Mouse (Mus musculus): ENCODE results near the gene Mical1. TPM values are rescaled to one million over a fixed set of nuclear protein-coding genes. Genes with fewer than 3 reads are reported as not detected.

Mical1 gene
- polyA plus RNA-seq, 1 experiment from 2014 or later = 31.1 TPM

DNA sequence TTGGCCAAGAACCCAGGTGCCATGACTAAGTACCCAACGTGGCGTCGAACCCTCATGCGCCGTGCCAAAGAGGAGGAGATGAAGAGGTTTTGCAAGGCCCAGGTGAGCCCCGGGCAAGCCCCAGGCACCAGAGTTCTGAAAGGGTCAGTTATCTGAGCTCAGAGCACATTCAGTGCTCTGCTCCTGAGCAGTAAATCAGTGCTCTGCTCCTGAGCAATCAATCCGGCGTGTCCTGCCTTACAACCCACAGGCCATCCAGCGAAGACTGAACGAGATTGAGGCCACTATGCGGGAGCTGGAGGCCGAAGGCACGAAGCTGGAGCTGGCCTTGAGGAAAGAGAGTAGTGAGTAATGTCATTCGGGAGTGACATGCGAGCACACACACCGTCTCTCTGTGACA is 9.7 kb downstream of the Mical1 start:
- H3K36me3 ChIP-seq (ENCODE audit: control insufficient read depth, insufficient read depth, low read length) = peaks cover 39% of the 10 kb centered on the region
- H3K4me2 ChIP-seq = no peak overlapping the region
- no peaks in the 10 kb centered on the region for H3K9me3 ChIP-seq (replicated peaks; ENCODE audit: control insufficient read depth, low read length)
- H3K27ac ChIP-seq (ENCODE audit: low read depth, low read length) = no peak overlapping the region
- no peak overlapping the region for H3K4me3 ChIP-seq (ENCODE audit: low read depth, low read length)
- 90% methylated on average over 16 of the region's 16 CpGs for WGBS (ENCODE audit: insufficient replicate concordance)
- no peak overlapping the region for H3K9ac ChIP-seq (ENCODE audit: low read depth, low read length)
- ATAC-seq (replicated peaks; ENCODE audit: insufficient number of reproducible peaks, low FRiP score, low TSS enrichment) = no peak
- H3K4me1 ChIP-seq (ENCODE audit: control insufficient read depth, insufficient read depth, low read length) = peaks cover 17% of the 10 kb centered on the region
- H3K27me3 ChIP-seq (ENCODE audit: control insufficient read depth, insufficient read depth, low read length) = no peaks in the 10 kb centered on the region

DNA sequence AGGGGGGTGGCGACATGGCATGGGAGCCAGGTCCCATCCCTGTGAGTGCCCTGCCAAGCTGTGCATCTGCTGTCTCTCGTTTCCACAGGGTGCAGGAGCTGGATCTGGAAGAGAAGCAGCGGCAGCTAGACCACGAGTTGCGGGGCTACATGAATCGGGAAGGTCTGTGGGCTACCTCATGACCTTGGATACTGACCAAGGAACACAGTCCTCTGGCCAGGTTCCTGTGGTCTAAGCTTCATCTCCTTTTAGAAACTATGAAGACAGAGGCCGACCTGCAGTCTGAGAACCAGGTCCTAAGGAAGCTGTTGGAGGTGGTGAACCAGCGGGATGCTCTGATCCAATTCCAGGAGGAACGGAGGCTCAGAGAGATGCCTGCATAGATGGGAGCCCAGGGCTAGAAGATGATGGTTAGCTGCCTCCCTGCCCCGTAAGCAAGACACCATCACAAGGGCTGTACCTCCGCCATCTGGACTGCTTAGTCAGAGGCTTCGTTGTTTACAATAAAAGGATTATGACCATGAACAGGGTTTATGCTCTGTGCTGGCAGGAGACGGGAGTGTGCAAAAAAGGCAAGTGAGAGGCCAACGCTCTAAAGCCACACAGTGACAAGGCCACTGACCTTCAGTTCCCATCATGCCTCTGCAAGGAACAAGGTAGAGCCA is 10.5 kb downstream of the Mical1 start:
- Histone ChIP-seq H3K4me1 (ENCODE audit: control insufficient read depth, insufficient read depth, low read length) (peaks cover 10% of the 10 kb centered on the region), H3K27ac (ENCODE audit: low read depth, low read length) (no peak overlapping the region), H3K4me2 (no peak overlapping the region), H3K4me3 (ENCODE audit: low read depth, low read length) (no peak overlapping the region), H3K9ac (ENCODE audit: low read depth, low read length) (no peak overlapping the region), H3K27me3 (ENCODE audit: control insufficient read depth, insufficient read depth, low read length) (no peaks in the 10 kb centered on the region), H3K36me3 (ENCODE audit: control insufficient read depth, insufficient read depth, low read length) (peaks cover 39% of the 10 kb centered on the region), H3K9me3 (replicated peaks; ENCODE audit: control insufficient read depth, low read length) (no peaks in the 10 kb centered on the region)
- WGBS (ENCODE audit: insufficient replicate concordance) = 88% methylated on average over 14 of the region's 14 CpGs
- ATAC-seq (replicated peaks; ENCODE audit: insufficient number of reproducible peaks, low FRiP score, low TSS enrichment) = no peak

DNA sequence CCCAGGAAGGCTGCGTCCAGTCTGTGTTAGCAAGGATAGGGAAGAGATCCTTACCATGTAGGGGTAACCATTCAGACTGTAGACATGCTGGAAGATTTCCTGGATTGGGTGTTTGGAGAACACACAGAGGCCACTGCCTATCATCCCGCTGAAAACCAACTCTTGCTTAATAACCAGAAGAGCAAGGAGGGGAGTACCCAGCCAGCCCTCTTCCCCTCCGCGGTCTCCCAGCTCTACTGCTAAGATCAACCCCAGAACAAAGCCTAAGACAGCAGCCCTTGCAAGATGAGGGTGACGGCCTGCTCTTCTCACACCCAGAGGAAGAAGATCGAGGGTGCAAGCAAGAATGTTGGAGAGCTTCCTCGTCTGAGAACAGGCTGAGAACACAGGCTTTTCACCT is 12.8 kb downstream of the Mical1 start:
- Histone ChIP-seq H3K9ac (ENCODE audit: low read depth, low read length) (peak overlapping the region; percentile 75; the same call in 1 of the 2 replicates), H3K9me3 (replicated peaks; ENCODE audit: control insufficient read depth, low read length) (no peaks in the 10 kb centered on the region), H3K4me3 (ENCODE audit: low read depth, low read length) (peak overlapping the region; percentile 56), H3K4me1 (ENCODE audit: control insufficient read depth, insufficient read depth, low read length) (peaks cover 9% of the 10 kb centered on the region), H3K27ac (ENCODE audit: low read depth, low read length) (no peak overlapping the region), H3K36me3 (ENCODE audit: control insufficient read depth, insufficient read depth, low read length) (peaks cover 30% of the 10 kb centered on the region), H3K4me2 (peak overlapping the region; percentile 81), H3K27me3 (ENCODE audit: control insufficient read depth, insufficient read depth, low read length) (no peaks in the 10 kb centered on the region)
- WGBS (ENCODE audit: insufficient replicate concordance) = 49% methylated on average over 7 of the region's 7 CpGs
- ATAC-seq (replicated peaks; ENCODE audit: insufficient number of reproducible peaks, low FRiP score, low TSS enrichment) = no peak

DNA sequence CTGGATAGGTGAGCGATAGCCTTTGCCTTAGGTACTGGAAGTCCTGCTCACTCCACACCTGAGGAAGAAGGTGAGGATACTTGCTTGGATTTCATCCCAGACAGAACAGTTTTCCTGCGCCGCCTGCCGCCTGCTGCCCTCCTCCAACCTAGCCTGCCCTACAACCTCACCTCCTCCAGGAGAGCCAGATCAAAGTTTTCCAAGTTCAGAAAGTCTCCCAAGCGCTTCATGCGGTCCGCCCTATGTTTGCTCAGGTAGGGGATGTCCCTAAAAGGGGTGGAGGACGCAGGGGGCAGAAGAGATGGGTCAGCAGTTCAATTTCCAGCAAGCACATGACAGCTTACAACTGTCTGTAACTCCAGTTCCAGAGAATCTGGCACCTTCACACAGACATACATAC is 13.2 kb downstream of the Mical1 start:
- Histone ChIP-seq H3K36me3 (ENCODE audit: control insufficient read depth, insufficient read depth, low read length) (peaks cover 26% of the 10 kb centered on the region), H3K4me3 (ENCODE audit: low read depth, low read length) (peak overlapping the region; percentile 56), H3K4me1 (ENCODE audit: control insufficient read depth, insufficient read depth, low read length) (peaks cover 9% of the 10 kb centered on the region), H3K9me3 (replicated peaks; ENCODE audit: control insufficient read depth, low read length) (no peaks in the 10 kb centered on the region), H3K9ac (ENCODE audit: low read depth, low read length) (peak overlapping the region; percentile 75), H3K27me3 (ENCODE audit: control insufficient read depth, insufficient read depth, low read length) (no peaks in the 10 kb centered on the region), H3K4me2 (peak overlapping the region; percentile 81), H3K27ac (ENCODE audit: low read depth, low read length) (0 out of 2 replicates have a peak overlapping the region, but pooled peaks have one; percentile 65)
- no peak for ATAC-seq (replicated peaks; ENCODE audit: insufficient number of reproducible peaks, low FRiP score, low TSS enrichment)
- WGBS (ENCODE audit: insufficient replicate concordance) = 30% methylated on average over 8 of the region's 8 CpGs

DNA sequence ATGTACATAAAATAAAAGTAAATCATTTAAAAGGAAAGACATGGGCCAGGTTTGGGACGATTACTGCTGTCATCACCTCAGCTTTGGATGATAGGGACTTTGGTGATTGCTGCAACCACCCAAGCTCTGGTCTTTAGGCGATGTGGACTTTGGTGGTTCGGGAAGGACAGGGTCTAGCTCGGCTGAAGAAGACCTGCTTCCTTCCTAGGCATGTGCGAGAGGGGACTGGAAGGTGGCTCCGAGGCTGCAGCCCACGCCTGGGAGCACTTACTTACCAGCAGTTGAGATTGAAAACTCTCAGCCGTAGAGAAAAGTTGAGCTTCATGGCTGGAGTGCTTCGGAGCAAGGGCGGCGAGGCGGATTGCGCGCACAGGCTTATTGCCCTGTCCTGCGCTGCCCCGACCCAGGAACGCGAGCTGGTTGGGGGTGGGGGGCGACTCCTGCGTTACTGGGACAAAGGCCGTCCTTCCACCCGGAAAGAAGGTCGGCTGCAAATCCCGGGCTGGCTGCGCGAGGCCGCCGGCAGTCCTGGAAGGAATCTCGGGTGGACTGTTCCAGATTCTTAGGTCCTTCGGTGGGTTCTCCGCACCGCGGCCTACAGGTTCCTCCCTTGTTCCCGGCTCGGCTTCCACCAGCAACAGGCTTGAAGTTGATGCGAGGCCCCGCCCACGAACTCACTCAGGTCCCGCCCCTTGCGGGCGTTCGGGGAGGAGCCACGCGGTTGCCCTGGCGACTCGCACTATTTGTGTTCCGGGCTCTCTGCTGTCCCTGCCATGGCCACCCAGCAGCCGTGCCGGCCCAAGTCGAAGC is 13.8 kb downstream of the Mical1 start, which contains the start of the genes Smpd2 and Ppil6:
Gene Smpd2 (minus strand): TSS at position 662 of the 810 bp plus-strand sequence.
Gene Ppil6 (plus strand): TSS at position 732 of the 810 bp plus-strand sequence.
- Histone ChIP-seq H3K36me3 (ENCODE audit: control insufficient read depth, insufficient read depth, low read length) (peaks cover 23% of the 10 kb centered on the region), H3K9me3 (replicated peaks; ENCODE audit: control insufficient read depth, low read length) (no peaks in the 10 kb centered on the region), H3K27ac (ENCODE audit: low read depth, low read length) (peak within 1 kb of the TSS; percentile 65), H3K4me1 (ENCODE audit: control insufficient read depth, insufficient read depth, low read length) (peaks cover 9% of the 10 kb centered on the region), H3K9ac (ENCODE audit: low read depth, low read length) (peak within 1 kb of the TSS; percentile 75), H3K4me2 (peak within 1 kb of the TSS; percentile 81), H3K27me3 (ENCODE audit: control insufficient read depth, insufficient read depth, low read length) (no peaks in the 10 kb centered on the region), H3K4me3 (ENCODE audit: low read depth, low read length) (peak within 1 kb of the TSS; percentile 56)
- WGBS (ENCODE audit: insufficient replicate concordance) = under 1% methylated on average over 50 of the region's 50 CpGs
- ATAC-seq (replicated peaks; ENCODE audit: insufficient number of reproducible peaks, low FRiP score, low TSS enrichment) = peak; percentile 86

DNA sequence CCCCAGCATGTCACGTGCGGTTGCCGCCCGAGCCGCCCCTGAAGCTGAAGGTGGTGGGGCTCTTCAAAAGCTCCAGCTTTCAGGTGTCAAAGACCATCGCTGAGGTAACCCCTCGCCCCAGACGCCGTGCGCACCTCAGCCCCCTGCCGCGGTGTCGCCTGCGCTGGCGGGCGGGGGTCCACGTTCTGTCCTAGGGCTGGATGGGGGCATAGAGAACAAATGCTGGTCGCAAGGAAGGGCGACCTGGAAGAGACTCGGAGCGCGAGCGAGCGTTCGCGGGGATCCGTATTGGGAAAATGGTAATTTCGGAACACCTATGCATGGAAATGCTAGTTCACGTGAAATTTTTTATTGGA is 14.4 kb downstream of the Mical1 start:
- H3K4me1 ChIP-seq (ENCODE audit: control insufficient read depth, insufficient read depth, low read length) = peaks cover 9% of the 10 kb centered on the region
- WGBS (ENCODE audit: insufficient replicate concordance) = under 1% methylated on average over 29 of the region's 29 CpGs
- peaks cover 17% of the 10 kb centered on the region for H3K36me3 ChIP-seq (ENCODE audit: control insufficient read depth, insufficient read depth, low read length)
- no peak; the same call in 1 of the 2 replicates for ATAC-seq (replicated peaks; ENCODE audit: insufficient number of reproducible peaks, low FRiP score, low TSS enrichment)
- peak overlapping the region; percentile 75 for H3K9ac ChIP-seq (ENCODE audit: low read depth, low read length)
- no peak overlapping the region for H3K27ac ChIP-seq (ENCODE audit: low read depth, low read length)
- H3K4me3 ChIP-seq (ENCODE audit: low read depth, low read length) = peak overlapping the region; percentile 56
- no peaks in the 10 kb centered on the region for H3K27me3 ChIP-seq (ENCODE audit: control insufficient read depth, insufficient read depth, low read length)
- peak overlapping the region; percentile 81 for H3K4me2 ChIP-seq
- H3K9me3 ChIP-seq (replicated peaks; ENCODE audit: control insufficient read depth, low read length) = no peaks in the 10 kb centered on the region

DNA sequence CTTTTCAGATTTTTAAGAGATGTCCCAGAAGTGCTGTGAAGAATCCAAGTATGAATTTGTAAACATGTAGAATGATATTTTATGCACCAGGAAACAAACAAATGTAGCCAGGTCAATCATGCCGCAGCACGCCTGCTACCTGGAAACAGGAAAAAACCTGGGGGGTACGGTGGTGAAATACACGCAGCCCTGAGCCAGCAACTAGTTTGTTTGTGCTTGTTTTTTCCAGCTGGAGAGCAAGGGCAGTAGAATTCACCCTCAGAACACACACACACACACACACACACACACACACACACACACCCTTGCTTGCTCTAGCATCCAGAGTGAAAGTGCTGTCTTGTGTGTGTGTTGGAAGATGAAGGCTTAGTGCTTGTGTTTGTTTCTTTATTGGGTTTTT is 15.0 kb downstream of the Mical1 start:
- no peak overlapping the region for H3K27ac ChIP-seq (ENCODE audit: low read depth, low read length)
- WGBS (ENCODE audit: insufficient replicate concordance) = 45% methylated on average over 4 of the region's 4 CpGs
- peaks cover 11% of the 10 kb centered on the region for H3K36me3 ChIP-seq (ENCODE audit: control insufficient read depth, insufficient read depth, low read length)
- H3K27me3 ChIP-seq (ENCODE audit: control insufficient read depth, insufficient read depth, low read length) = no peaks in the 10 kb centered on the region
- no peak for ATAC-seq (replicated peaks; ENCODE audit: insufficient number of reproducible peaks, low FRiP score, low TSS enrichment)
- H3K4me2 ChIP-seq = no peak overlapping the region; the same call in 1 of the 2 replicates
- no peaks in the 10 kb centered on the region for H3K9me3 ChIP-seq (replicated peaks; ENCODE audit: control insufficient read depth, low read length)
- peaks cover 9% of the 10 kb centered on the region for H3K4me1 ChIP-seq (ENCODE audit: control insufficient read depth, insufficient read depth, low read length)
- no peak overlapping the region for H3K9ac ChIP-seq (ENCODE audit: low read depth, low read length)
- H3K4me3 ChIP-seq (ENCODE audit: low read depth, low read length) = no peak overlapping the region

DNA sequence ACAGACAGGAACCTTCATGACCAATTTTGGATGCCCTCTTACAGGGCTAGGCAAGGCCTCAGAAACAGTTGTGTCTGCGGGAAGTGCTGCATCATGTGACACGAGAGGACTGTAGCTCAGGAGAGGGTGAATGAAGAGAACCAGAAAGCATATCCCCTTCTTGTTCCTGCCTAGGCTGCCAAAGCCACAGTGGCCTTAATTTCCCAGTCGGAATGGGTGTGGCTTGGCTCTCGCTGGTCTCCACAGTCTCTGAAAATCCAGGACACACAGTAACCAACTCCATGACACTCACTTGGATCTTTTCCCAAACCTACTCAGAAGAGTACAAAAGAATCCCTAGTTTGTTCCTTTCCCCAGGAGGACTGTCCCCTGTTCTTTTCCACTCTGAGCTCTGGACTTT is 24.8 kb downstream of the Mical1 start:
- Histone ChIP-seq H3K27ac (ENCODE audit: low read depth, low read length) (no peak overlapping the region), H3K27me3 (ENCODE audit: control insufficient read depth, insufficient read depth, low read length) (no peaks in the 10 kb centered on the region), H3K9ac (ENCODE audit: low read depth, low read length) (no peak overlapping the region), H3K4me1 (ENCODE audit: control insufficient read depth, insufficient read depth, low read length) (no peaks in the 10 kb centered on the region), H3K4me3 (ENCODE audit: low read depth, low read length) (no peak overlapping the region), H3K36me3 (ENCODE audit: control insufficient read depth, insufficient read depth, low read length) (no peaks in the 10 kb centered on the region), H3K4me2 (no peak overlapping the region), H3K9me3 (replicated peaks; ENCODE audit: control insufficient read depth, low read length) (no peaks in the 10 kb centered on the region)
- 66% methylated on average over 4 of the region's 4 CpGs for WGBS (ENCODE audit: insufficient replicate concordance)
- ATAC-seq (replicated peaks; ENCODE audit: insufficient number of reproducible peaks, low FRiP score, low TSS enrichment) = no peak

Data from heart, embryonic 11.5 days (tissue).